Mouse (Mus musculus): ENCODE data around the gene Vmn2r10. TPM values are rescaled to one million over a fixed set of nuclear protein-coding genes. Genes with fewer than 3 reads are reported as not detected.
"Not testable (repeated sequence)": the region's sequence is repeated elsewhere in the genome, so short reads cannot be mapped to it uniquely, and the experiment has no call there.

The Vmn2r10 gene
- not detected in 2 replicates for polyA plus RNA-seq (2016; fragmentation: Nextera tagmentation; extraction: Ambion mirVana)

DNA sequence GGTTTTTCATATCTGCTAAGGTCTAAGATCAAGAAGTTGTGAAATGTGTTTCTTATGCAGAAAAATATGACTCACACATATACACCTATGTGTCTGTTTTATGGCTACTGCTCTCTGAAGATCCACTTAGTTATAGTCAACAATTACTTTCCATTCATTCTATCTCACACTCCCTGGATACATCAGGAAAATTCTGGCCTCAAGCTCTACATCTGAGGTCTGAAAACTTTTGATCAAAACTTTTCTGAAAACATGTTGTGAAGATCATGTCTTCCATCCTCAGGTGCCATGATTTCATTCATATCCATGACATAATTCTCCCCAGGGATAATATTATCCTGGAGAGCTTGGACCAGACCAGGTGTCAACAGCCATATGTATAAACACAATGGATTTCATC lies at the start of gene Vmn2r10:
Gene Vmn2r10, minus strand, starts transcription at position 101 of the 400 bp plus-strand sequence.
- peaks cover 16% of the 10 kb centered on the region; the same call in 1 of the 2 replicates for H3K9me3 ChIP-seq
- H3K27ac ChIP-seq; H3K36me3 ChIP-seq (replicated peaks); H3K4me3 ChIP-seq; H3K27me3 ChIP-seq (ENCODE audit: poor library complexity, severe bottlenecking); DNase-seq (ENCODE audit: extremely low spot score, low spot score); H3K4me1 ChIP-seq: not testable (repeated sequence)

DNA sequence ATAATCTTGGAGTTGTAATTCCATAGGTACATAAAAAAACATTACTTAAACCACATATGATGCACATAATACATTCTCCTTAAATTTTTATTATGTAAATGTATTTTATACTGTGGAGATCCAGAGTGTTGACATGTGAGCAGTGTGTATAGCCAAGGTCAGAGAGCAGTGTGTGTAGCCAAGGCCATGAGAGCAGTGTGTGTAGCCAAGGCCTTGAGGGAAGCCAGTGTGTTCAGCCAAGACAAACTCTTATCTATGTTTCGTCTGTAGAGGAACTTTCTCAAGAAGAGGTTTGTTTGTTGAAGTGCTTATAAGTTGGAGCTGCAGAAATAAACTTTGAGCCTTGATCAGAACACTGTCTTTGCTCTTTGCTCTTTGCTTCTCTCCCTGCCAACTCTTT lies 49.0 kb upstream of the Vmn2r10 start:
- no peaks in the 10 kb centered on the region for H3K36me3 ChIP-seq (replicated peaks)
- 88% methylated on average over 1 of the region's 1 CpGs for WGBS

DNA sequence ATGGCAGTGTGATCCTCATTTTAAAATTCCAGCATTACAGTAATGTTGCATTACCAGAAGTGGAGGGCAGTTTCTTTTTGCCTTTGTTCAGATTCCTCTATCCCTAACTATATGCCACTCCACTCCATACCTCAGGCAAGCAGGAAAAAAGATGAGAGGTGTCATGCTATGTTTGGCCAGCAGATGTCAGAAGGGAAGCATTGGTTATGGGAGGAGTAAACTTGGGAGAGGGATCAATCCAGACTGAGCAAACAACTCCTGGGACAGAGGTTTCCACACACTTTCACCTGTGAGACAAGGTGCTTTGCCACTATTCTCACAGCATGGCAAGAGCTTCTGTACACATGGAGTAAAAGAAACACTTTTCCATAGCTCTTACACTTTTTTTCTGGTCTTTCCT lies 26.3 kb upstream of the Vmn2r10 start:
- peaks cover 14% of the 10 kb centered on the region; the same call in 1 of the 2 replicates for H3K9me3 ChIP-seq
- no peak overlapping the region for H3K27ac ChIP-seq
- DNase-seq (ENCODE audit: extremely low spot score, low spot score): no peak
- H3K27me3 ChIP-seq (ENCODE audit: poor library complexity, severe bottlenecking): no peaks in the 10 kb centered on the region
- no peaks in the 10 kb centered on the region for H3K4me1 ChIP-seq
- H3K4me3 ChIP-seq: no peak overlapping the region
- no peaks in the 10 kb centered on the region for H3K36me3 ChIP-seq (replicated peaks)

More for the DNA sequence above, 49.0 kb upstream of the Vmn2r10 start:
- Histone ChIP-seq H3K4me3 (no peak overlapping the region), H3K27ac (no peak overlapping the region), H3K9me3 (peaks cover 30% of the 10 kb centered on the region), H3K27me3 (ENCODE audit: poor library complexity, severe bottlenecking) (no peaks in the 10 kb centered on the region), H3K4me1 (no peaks in the 10 kb centered on the region)
- DNase-seq (ENCODE audit: extremely low spot score, low spot score): no peak

DNA sequence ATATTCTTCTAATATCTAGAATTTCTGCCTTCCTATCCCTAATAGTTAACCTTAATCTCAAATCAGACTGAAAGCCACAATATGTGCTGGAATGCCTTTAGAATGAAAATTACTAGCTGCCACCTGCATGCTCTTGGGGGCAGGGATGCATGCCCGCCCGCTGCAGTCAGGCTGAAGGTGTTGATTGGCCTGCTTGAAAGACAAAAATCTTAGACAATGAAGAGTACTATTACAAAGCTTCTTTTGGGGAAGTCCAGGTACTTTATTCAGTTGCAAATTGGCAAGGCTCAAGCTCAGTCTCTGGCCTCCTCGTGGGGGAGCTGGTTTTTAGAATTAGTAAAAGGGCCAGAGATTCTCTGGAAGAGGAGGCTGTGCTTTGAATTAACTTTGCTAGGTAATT lies 17.4 kb downstream of the Vmn2r10 start:
- WGBS: 77% methylated on average over 3 of the region's 3 CpGs
- H3K27ac ChIP-seq: no peak overlapping the region
- H3K4me3 ChIP-seq: no peak overlapping the region
- no peaks in the 10 kb centered on the region for H3K36me3 ChIP-seq (replicated peaks)
- H3K27me3 ChIP-seq (ENCODE audit: poor library complexity, severe bottlenecking): no peaks in the 10 kb centered on the region
- peaks cover 69% of the 10 kb centered on the region for H3K9me3 ChIP-seq
- H3K4me1 ChIP-seq: no peaks in the 10 kb centered on the region
- DNase-seq (ENCODE audit: extremely low spot score, low spot score): no peak

Other genes with a start within 250 kb of the Vmn2r10 start
- gene Rnf212, start 231.5 kb downstream of the Vmn2r10 start, polyA plus RNA-seq (2016; fragmentation: Nextera tagmentation; extraction: Ambion mirVana): 0.27 TPM in 1 of 2 replicates, not detected in the other
- gene Tmed11, start 211.2 kb downstream of the Vmn2r10 start, polyA plus RNA-seq (2016; fragmentation: Nextera tagmentation; extraction: Ambion mirVana): not detected in 2 replicates
- gene Vmn2r8, start 197.7 kb downstream of the Vmn2r10 start, polyA plus RNA-seq (2016; fragmentation: Nextera tagmentation; extraction: Ambion mirVana): not detected in 2 replicates
- not detected in 2 replicates for gene Vmn2r9, start 153.9 kb downstream of the Vmn2r10 start, polyA plus RNA-seq (2016; fragmentation: Nextera tagmentation; extraction: Ambion mirVana)
- gene Vmn2r11, start 53.0 kb upstream of the Vmn2r10 start, polyA plus RNA-seq (2016; fragmentation: Nextera tagmentation; extraction: Ambion mirVana): not detected in 2 replicates
- gene Vmn2r12, start 91.4 kb upstream of the Vmn2r10 start, polyA plus RNA-seq (2016; fragmentation: Nextera tagmentation; extraction: Ambion mirVana): not detected in 2 replicates
- gene Vmn2r13, start 185.7 kb upstream of the Vmn2r10 start, polyA plus RNA-seq (2016; fragmentation: Nextera tagmentation; extraction: Ambion mirVana): not detected in 2 replicates
- not detected in 2 replicates for gene Vmn2r14, start 218.2 kb upstream of the Vmn2r10 start, polyA plus RNA-seq (2016; fragmentation: Nextera tagmentation; extraction: Ambion mirVana)

All from forebrain, embryonic 10.5 days (tissue).